Mouse (Mus musculus) natural killer cell, adult 2 months (primary cell): ENCODE data around the gene Bpifb9a.
"Not testable (repeated sequence)": the region's sequence is repeated elsewhere in the genome, so short reads cannot be mapped to it uniquely, and the experiment has no call there.

Experiments
- DNase-seq, 2 experiments: peaks; one replicate each; pipeline ENCODE4 v3.0.0; 2022; ENCODE audit warnings: low spot score in 2 of 2

Gene Bpifb9a

DNA sequence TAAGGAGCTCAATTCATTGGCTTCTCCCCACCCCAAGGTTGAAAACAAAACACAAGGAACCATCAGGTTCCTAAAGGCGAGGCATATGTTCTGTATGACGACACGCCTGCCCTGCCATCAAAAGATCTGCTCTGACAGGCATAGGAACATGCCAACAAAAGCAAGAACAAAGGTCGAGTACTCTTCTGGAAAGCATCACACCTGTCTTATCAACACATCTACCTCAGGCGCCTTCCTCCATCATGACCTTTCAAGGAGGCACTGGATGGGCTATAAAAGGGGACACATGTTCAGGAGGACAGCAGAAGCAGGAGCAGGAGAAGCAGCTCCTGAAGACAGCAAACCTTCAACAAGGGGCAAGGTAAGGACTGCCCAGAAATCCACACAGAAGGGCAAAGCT is at the start of gene Bpifb9a:
TSS of gene Bpifb9a (plus strand) at position 301 of the 400 bp plus-strand sequence.
- not testable (repeated sequence) for DNase-seq

DNA sequence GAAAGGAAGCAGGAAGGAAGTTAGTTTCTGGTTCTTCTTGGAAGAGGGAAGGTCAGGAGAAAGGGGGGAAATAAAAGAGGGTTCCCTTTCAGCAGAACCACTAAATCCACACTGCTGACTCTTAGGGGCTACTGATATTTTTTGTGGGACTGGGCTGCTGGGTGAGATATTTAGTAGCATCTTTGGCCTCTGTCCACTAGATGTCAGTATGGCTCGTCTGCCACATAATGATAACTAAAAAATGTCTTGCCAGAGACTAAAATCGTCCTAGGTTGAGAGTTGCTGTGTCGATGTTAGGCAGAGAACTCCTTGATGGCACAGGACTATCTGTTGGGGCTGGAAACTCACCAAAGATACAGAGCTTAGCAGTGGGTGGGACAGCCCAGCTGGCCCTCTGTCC is 48.5 kb upstream of the Bpifb9a start:
- no peak for DNase-seq

DNA sequence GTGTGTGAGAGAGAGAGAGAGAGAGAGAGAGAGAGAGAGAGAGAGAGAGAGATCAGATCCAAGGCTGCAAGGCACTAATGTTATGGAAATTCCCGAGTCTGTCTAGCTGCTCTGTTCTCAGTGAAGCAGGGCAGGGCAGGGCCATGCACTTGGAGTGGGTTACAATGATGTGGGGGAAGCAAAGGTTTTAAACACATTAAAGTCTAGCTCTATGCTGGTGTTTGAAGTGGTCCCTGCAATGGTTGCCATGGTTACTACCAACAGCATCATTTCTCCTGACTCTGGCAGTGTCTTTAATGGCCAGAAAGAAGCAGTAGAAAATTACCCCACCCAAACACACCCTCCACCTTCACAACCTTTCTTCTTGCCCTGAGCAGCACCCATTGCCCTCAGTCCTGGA is 46.5 kb upstream of the Bpifb9a start:
- DNase-seq: no peak

DNA sequence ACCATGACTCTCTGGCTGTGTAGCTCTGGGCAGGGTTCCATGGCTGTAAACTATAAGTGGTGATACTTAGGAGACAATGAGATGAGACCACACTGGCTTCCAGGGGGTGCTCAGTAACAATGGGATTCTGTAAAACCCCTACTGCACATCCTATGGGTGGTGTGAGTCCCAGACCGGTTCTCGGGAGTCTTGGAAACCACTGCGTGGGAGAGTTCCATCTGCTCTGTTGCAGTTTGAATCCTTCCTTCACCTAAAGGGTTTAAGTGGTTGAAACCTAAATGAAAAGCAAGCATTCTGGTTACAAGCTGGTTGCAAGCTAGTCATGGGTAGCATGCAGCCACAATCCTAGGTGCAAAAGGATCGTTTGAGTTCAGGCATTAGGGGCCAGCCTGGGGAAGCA is 45.8 kb upstream of the Bpifb9a start:
- no peak for DNase-seq

DNA sequence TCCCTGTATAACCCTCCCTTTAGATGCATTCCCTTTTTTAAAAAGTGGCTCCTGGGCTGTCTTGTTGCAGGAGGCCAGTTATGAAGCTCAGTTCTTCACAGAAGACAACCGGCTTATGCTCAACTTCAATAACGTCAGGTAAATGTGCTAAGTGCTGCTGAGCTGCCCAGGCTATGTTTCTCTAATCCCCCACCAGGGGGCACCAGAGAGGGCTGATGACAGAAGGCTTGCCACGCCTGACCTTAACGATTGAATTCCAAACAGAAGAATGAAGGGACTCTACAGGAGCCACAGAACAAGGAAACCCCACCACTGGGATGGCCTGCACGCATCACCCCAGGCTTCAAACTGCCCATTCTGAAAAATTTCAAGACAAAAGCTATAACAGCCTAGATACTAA is 42.5 kb upstream of the Bpifb9a start:
- DNase-seq: peak in 1 of 2 experiments; percentile 37

DNA sequence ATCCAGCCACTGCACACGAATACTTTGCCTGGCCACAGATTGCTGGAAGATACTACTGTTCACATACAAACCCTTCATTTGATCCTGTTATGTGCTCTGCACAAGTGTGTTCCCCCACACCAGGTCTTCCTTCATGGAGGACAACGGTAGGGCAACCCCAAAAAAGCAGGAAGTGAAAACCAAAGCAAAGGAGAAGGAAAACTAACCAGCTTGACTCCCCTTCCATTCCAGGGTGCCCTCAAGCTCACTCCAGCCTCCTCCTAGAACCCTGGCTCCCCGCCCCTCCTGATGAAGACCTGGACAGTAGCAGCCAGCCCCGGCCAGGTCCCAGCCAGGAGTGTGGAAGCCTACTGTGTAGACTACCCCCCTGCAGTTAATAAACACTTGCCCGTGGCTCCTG is 37.7 kb upstream of the Bpifb9a start:
- DNase-seq: no peak

DNA sequence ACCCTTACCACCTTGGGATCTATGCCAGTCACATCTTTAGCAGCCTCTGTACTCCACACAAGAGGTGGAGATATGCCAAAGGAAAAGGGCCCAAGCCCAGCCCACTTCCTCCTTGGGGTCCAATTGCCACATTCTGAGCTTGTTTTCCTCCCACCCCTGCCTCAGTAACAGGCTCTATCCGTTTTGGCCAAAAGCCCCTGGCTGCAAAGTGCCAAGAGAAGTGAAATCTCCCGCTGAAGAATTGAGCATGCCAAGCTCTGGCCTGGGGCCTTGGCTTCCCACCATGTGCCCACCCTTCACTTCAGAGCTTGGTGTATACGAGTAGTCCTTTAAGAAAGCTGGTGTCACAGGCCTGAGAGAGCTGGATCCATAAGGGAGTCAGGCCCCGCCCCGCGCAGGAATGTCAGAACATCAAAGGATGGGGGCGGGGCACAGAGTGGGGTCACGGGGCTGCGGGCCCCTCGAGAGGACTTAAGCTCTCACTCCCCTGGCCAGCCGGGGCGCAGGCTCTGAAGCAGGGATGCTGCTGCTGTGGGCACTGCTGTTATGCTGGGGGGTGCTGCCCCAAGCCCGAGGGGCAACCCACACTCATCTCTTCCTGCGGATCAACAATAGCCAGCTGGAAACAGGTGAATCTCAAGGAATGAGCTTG is 34.3 kb upstream of the Bpifb9a start, which contains the start of gene Bpifb5:
TSS of gene Bpifb5 (plus strand) at position 478 of the 652 bp plus-strand sequence.
- DNase-seq: no peak

DNA sequence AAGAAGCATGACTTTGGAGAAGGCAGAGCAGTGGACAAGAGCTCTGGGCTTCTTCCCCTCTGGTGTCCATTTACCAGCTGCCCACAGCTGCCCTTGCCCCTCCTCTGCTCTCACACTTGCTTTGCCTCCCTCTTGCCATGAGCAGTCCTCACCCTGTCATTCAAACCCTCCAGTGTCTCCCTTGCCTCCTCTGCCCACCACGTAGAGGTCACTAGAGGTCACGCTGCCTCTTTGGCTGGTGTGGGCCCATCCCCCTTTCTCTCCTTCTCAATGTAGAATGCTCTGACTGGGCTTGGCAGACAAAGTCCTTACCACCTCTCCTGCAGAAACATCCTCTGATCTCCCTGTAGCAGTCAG is 33.8 kb upstream of the Bpifb9a start:
- no peak for DNase-seq

DNA sequence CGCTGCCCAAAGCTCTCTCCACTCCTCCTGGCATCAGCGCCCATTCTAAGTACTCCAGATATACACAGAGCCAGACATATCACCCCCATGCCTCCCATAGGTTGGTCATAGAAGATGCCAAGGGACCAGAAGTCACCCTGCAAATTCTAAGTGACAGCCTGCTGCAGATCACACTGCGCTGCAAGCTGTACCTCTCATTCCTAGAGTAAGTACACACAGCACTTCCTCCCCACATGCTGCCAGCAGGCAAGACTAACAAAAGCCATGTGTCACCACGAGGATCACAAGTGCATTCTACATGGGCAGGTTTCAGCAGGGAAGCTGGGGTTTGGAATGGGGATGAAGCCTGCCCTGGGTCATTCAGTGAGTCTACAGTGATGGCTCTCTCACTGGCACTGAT is 30.7 kb upstream of the Bpifb9a start:
- DNase-seq: no peak

DNA sequence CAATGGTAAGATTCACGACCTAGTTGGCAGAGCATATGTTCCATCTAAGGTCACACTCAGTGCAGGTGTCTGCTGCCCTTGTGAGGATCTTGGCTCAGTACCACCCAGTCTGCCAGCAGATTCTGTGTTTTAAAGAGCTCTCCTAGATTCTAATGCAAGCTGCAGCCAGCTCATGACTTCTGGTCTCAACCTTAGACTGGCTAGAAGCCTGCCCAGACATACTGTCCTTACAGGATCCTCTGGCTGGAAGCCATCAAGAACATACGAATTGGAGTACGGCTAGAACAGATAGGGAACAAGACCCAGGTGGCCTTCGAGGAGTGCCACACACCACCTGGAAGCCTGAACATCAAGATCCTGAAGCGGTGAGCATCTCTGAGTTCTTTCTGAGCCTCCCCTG is 29.8 kb upstream of the Bpifb9a start:
- no peak for DNase-seq

DNA sequence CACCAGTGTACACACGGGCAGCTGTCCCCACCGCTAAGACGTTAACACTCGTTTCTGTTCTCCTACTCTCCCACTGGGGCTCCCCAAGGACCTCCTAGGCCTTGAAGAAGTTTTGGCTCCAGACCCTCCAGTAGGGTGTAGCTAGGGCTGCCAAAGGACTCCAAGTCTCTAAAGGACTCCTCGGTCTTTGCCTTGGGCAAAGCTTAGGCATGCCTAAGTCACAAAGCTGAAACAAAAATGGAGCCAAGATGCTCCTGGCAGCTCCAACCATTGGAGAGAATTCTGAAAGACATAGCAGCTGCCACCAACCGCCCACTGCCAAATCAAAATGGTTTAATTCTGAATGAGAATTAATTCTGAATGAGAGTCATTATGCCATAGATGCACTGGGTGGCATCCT is 24.2 kb upstream of the Bpifb9a start:
- DNase-seq: no peak

DNA sequence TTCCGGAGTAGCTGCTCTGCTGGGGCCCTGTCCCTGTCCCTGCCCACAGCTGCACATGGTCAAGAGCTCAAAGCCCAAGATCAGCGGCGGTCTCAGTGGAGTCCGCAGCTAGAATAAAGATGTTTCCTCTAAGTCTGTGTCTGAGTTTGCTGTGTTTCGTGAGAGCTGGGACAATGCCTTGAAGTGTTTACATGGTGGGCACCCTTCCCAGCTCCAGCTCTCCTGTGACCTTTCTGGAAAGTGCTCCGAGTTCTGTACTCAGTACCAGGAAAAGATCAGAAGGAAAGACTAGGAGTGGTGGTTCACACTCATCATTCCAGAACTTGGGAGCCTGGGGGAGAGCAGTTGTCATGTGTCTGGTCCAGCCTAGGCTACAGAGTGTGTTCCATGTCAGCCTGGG is 16.9 kb upstream of the Bpifb9a start:
- DNase-seq: no peak

DNA sequence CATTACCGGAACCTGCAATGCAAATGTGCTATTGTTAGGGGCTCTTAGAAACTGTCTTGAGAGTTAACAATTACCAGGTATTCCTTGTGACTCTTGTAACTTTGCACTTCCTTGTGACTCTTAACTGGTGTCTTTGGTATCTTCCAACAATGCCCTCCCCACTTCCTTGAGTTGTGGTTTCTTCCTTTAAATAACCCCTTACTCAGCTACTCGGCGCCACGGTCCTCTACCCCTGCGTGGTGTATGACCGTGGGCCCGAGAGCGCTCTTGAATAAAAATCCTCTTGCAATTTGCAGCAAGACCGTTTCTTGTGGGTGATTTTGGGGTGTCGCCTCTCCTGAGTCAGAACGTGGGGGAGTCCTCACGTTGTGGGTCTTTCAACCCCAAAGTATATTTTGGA is 14.9 kb upstream of the Bpifb9a start:
- DNase-seq: not testable (repeated sequence)

DNA sequence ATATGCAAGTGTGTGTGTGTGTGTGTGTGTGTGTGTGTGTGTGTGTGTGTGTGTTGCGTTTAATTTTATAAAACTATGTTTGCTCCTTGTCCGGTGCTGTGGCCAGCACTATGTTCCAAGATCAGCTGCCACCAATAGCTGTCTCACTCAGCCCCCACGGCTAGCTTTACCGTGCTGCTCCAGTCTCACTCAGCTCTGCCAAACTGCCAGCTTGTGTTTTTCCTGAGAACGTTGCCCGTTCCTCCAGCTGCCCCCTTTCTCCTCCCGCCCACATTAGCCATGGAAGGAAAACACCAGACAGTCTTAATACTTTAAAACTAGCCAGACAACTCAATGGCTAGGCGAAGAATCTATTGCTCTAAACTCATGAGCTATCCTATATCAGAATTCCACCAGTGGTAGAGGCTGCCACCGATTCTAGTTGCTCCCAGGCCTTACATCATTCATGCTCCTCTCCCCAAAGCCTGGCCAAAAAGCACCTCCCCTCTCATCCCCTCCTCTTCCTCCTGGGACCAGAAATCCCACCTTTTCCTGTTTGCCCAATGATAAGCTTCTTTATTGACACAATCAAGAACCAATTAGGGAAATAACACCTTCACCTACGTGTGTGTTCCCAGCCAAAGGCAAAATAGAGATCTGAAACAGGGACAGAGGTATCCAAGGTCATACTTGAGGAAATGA is 14.2 kb upstream of the Bpifb9a start:
- DNase-seq: no peak

DNA sequence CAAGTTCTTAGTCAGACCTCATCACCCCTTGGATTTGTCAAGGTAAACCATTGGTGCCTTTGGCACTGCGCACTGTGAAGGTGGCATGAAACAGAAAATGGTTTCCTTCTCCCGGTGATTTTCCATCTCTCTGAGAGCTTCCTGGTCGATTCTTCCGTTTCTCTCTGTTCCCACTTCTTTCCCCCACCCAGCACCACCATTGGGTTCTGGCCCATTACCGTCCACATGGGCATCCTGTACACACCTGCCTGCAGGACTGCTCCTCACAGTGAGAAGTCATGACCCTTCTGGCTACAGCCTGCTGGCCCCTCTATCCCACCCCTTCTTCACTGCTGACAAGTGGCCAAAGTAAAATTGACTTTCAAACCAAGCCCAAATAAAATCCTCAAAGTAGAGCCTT is 12.3 kb upstream of the Bpifb9a start:
- no peak for DNase-seq

DNA sequence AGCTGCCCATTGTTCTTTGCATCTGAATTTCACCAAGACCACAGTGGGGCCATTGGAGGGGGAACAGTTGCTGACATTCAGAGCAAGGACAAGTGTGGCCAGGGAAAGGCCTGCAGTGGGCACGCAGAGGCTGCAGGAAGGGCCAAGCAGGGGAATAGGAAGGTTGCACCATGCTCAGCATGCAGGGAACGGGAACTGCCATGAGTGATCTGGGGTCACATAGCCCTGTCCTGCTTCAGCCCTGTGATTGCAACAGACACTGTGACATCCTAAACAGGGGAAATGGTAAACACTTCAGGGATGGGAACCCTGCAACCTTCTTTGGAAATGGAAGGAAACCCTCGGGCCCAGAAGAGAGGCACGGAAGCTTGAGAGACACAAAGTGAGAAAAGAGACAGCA is 2.4 kb upstream of the Bpifb9a start:
- not testable (repeated sequence) for DNase-seq

DNA sequence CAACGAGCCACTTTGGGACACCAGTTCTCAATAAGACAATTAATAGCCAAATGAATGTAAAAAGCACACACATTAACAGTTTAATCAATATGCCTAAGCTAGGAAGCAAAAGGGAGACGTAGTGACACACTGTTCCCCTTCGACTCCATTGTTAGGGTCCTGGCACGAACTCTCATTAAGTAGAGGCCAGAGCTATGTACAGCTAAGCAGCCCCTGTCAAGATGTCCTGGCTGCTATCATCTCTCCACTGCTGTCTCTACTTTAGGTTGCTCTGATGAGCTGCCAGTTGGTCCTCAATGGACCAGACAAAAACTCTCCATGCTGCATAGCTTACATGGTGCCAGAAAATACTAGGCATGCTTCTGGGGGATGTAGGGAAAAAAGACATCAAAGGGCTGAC is 1.9 kb upstream of the Bpifb9a start:
- DNase-seq: no peak

DNA sequence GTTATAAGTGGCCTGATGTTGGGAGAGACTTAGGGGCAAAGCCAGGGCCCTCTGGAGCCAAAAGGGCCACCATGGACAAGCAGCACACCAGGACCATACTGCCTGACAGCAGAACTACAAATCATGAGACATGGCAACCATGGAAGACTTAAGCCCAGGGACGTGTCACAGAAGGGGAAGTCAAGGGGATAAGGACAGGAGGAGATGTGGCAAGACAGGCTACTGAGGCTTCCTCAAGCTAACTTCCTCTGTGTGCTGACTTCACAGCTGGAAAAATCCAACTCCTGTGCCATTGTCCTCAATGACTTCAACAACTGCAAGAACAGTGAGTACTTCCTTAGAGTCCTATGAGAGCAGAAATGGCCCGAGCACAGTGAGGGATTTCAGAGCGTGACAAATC is 6.7 kb downstream of the Bpifb9a start:
- not testable (repeated sequence) for DNase-seq

DNA sequence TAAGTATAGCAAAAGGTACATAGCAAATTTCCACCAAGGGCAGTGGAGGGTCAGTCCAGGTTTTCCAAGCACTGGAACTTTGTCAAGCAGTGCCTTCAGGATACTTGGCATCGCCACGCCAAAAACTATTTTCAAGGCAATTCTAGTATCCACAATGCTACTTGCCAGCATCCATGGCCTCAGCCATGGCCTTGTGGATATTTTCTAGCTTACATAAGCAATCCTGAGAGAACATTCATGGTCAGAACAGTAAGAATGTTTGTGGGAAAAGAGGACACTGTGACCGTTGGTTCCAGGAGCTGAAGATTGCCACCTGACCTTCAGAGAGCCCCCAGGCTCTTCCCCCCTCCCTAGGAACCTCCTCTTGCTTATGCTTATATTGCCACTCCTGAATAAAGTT is 34.2 kb downstream of the Bpifb9a start:
- not testable (repeated sequence) for DNase-seq

DNA sequence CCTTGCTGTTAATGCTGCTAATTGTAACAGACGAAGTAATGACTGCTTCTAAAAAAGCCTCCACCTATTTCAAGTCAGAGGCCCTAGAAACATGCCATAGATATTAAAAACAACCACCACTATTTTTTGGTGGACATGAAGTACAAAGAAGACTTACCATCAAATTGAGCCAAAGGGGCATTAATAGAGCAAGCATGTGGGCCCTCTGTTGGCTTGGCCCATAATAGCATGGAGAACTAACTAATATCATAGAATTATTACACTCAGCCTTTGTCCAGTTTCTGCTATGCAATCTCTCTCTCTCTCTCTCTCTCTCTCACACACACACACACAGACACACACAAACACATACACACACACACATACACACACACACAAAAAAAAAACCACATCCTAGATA is 35.2 kb downstream of the Bpifb9a start:
- no peak for DNase-seq

DNA sequence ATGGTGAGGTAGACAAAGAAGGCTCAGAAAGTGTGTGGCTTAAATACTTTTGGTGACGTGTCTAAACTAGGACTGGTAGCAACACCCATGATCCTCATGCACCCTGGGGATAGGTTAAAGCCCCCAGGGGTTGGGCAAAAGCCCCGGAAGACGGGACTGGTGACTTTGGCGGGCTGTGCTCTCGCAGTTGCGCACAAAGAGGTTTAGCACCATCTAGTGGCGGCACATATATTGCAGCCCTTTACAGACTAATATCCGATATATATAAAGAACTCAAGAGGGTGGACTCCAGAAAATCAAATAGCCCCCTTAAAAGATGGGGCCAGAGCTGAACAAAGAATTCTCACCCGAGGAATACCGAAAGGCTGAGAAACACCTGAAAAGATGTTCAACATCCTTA is 37.1 kb downstream of the Bpifb9a start:
- DNase-seq: peak; percentile 26 to 55

DNA sequence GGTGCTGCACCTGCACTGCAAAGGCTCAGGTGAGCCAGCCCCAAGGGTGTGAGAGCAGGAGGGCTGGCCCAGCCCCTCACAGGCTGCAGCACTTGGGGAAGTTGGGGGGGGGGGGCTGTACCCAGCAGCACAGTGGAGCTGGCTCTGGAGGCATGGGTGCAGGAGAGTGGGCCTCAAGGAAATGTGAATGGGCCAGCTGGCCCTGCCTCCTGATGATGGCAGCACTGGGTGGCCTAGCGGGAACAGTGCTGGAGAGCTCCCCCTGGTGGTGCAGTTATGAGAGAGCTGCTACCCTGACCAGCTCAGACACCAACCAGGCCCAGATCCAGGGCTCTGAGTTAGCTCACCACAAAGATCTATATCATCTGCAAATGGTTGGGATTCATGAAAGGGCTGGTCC is 42.8 kb downstream of the Bpifb9a start:
- peak; percentile 55 to 68 for DNase-seq

DNA sequence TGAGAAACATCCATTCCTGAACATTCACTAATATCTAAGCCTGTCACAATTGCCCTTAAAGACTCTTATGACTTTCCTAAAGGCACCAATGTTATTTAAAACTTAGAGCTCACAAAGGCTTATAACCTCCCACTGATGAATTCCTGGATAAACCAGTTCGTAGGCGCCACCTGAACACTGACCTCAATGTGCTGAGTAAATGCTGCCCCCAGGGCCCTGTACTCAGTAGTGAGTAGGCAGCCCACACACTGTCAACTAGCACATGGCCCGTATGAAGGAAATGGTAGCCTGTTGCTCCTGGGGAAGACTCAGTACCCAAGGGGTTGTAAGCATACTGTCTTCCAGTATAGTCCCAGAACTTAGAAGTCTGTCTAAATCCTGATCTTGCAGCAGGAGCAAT is 44.1 kb downstream of the Bpifb9a start:
- DNase-seq: no peak

DNA sequence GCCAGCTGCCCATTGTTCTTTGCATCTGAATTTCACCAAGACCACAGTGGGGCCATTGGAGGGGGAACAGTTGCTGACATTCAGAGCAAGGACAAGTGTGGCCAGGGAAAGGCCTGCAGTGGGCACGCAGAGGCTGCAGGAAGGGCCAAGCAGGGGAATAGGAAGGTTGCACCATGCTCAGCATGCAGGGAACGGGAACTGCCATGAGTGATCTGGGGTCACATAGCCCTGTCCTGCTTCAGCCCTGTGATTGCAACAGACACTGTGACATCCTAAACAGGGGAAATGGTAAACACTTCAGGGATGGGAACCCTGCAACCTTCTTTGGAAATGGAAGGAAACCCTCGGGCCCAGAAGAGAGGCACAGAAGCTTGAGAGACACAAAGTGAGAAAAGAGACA is 47.0 kb downstream of the Bpifb9a start:
- DNase-seq: not testable (repeated sequence)
